Mouse (Mus musculus): Measurements from ENCODE around the gene Abhd14b.

- TF ChIP-seq CTCF (IDR thresholded peaks at IDR 0.05; ENCODE audit: insufficient read depth, low read length) = no peak
- no peak for TF ChIP-seq POLR2A (IDR thresholded peaks at IDR 0.05; ENCODE audit: borderline replicate concordance, extremely low read depth, low read depth, low read length)
These were observed 30.8 kb downstream of the Abhd14b start for GRCm38 (mm10) chr9:106478101-106478500.

Measured in lung, adult 2 months (tissue).